ENCODE assay signal across 12 mouse cellular contexts in the genomic region with DNA sequence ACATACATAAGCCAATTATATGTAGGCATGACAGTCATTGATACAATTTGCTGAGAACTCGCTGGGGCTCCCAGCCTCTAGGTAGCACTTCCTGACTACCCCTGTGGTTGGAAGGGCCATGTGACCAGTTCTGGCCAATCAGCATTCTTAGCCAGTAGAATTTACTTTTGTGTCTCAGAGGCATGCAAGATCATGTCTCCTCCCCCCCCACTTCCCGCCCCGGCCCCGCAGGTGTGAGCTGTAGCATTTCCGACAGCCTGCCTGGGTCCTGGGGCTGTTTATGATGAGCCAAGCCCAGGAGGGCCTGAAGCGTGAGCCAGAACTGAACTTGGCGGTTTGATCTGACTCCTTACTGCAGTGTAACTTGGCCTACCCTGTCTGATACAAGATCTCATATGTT. TPM values are rescaled to one million over a fixed set of nuclear protein-coding genes. Genes with fewer than 3 reads are reported as not detected.
DNase-seq lines count a peak whose midpoint lies in the region; ATAC-seq and TF ChIP-seq lines count a peak whose summit lies in the region.
"Had no signal": no experiment of that assay in that cellular context is flagged by ENCODE, and none has a peak within 500 bp of the region (broad histone marks: within the 10 kb centered on the region; RNA-seq: fewer than 3 reads in every experiment).

No protein-coding gene starts in this region.

- WGBS in liver, postnatal 0 days (ENCODE audit: insufficient replicate concordance) = 51% methylated on average over 7 of the region's 7 CpGs
- 63% methylated on average over 7 of the region's 7 CpGs for WGBS in kidney, embryonic 16.5 days
- WGBS in midbrain, embryonic 13.5 days = 76% methylated on average over 7 of the region's 7 CpGs

- TF ChIP-seq CTCF in liver, postnatal 0 days (IDR thresholded peaks at IDR 0.05; ENCODE audit: low read depth) = no peak

- H3K9ac ChIP-seq in ES-E14 (ENCODE audit: insufficient read depth, low read depth, low read length, poor library complexity, severe bottlenecking) = 0 out of 2 replicates have a peak overlapping the region, but pooled peaks have one; percentile 27
- no peak overlapping the region for H3K9ac ChIP-seq in liver, postnatal 0 days (replicated peaks)
- no peak overlapping the region for H3K9ac ChIP-seq in kidney, embryonic 16.5 days (replicated peaks; ENCODE audit: low read length)
- H3K9ac ChIP-seq in midbrain, embryonic 13.5 days (replicated peaks) = no peak overlapping the region
- H3K9ac ChIP-seq: liver, embryonic 13.5 days; neural tube, embryonic 12.5 days; stomach, embryonic 15.5 days had no signal

- H3K4me3 ChIP-seq in ES-E14 (ENCODE audit: insufficient read depth in 1 of 2, low read depth in 1 of 2, low read length in 2 of 2, poor library complexity in 1 of 2, severe bottlenecking in 1 of 2) = peak overlapping the region; percentile 1 to 23; a peak in 3 of 4 replicates
- no peak overlapping the region for H3K4me3 ChIP-seq in liver, postnatal 0 days (ENCODE audit: low read depth, low read length)
- no peak overlapping the region for H3K4me3 ChIP-seq in kidney, embryonic 16.5 days (ENCODE audit: low read length)
- H3K4me3 ChIP-seq in midbrain, embryonic 13.5 days (replicated peaks) = no peak overlapping the region
- H3K4me3 ChIP-seq: liver, embryonic 13.5 days; neural tube, embryonic 12.5 days; stomach, embryonic 15.5 days had no signal

- H3K27me3 ChIP-seq in liver, postnatal 0 days (ENCODE audit: insufficient read depth, low read length) = no peaks in the 10 kb centered on the region
- no peaks in the 10 kb centered on the region; the same call in 1 of the 2 replicates for H3K27me3 ChIP-seq in kidney, embryonic 16.5 days (ENCODE audit: insufficient read depth, low read length)
- no peaks in the 10 kb centered on the region for H3K27me3 ChIP-seq in midbrain, embryonic 13.5 days
- H3K27me3 ChIP-seq: neural tube, embryonic 12.5 days; stomach, embryonic 15.5 days had no signal

- TF ChIP-seq EP300 in liver, postnatal 0 days (IDR thresholded peaks at IDR 0.05; ENCODE audit: low read depth) = no peak

- peak; percentile 43; the same call in 1 of the 2 replicates for ATAC-seq in liver, postnatal 0 days
- no peak for ATAC-seq in kidney, embryonic 16.5 days (ENCODE audit: low FRiP score, low TSS enrichment)
- no peak for ATAC-seq in midbrain, embryonic 13.5 days

- DNase-seq in B cell, adult 2 months = peak; percentile 60 to 68
- peak; percentile 75 for DNase-seq in ES-E14 (ENCODE audit: low read depth, low spot score)
- DNase-seq in liver, postnatal 0 days = peak; percentile 47
- DNase-seq in spleen, adult 18-20 months = peak; percentile 53 to 63
- no peak for DNase-seq in adipocyte (ENCODE audit: low spot score)
- DNase-seq in adrenal gland, postnatal 25 days = no peak
- DNase-seq: cerebellum, postnatal 10 days; liver, embryonic 13.5 days had no signal

- peaks cover 0 to 14% of the 10 kb centered on the region in 2 experiments; a peak in 3 of 4 replicates for H3K4me1 ChIP-seq in ES-E14 (ENCODE audit: control insufficient read depth in 2 of 2, insufficient read depth in 2 of 2, low read length in 2 of 2, poor library complexity in 1 of 2)
- no peaks in the 10 kb centered on the region; the same call in 1 of the 2 replicates for H3K4me1 ChIP-seq in liver, postnatal 0 days (ENCODE audit: insufficient read depth)
- H3K4me1 ChIP-seq in kidney, embryonic 16.5 days (ENCODE audit: insufficient read depth, low read length) = no peaks in the 10 kb centered on the region
- H3K4me1 ChIP-seq in midbrain, embryonic 13.5 days (replicated peaks) = no peaks in the 10 kb centered on the region
- H3K4me1 ChIP-seq: neural tube, embryonic 12.5 days; stomach, embryonic 15.5 days had no signal

- H3K9me3 ChIP-seq in ES-E14 (ENCODE audit: control insufficient read depth, insufficient read depth, low read depth, low read length) = no peaks in the 10 kb centered on the region
- no peaks in the 10 kb centered on the region for H3K9me3 ChIP-seq in liver, postnatal 0 days (ENCODE audit: low read length)
- no peaks in the 10 kb centered on the region for H3K9me3 ChIP-seq in kidney, embryonic 16.5 days (ENCODE audit: low read length)
- H3K9me3 ChIP-seq in midbrain, embryonic 13.5 days = no peaks in the 10 kb centered on the region
- H3K9me3 ChIP-seq: liver, embryonic 13.5 days; neural tube, embryonic 12.5 days; stomach, embryonic 15.5 days had no signal

- in situ Hi-C loops in ES-E14 (cut with MboI; ENCODE audit: low sequenced_read_pairs in 2 of 2, unreplicated experiment in 2 of 2) = no loop called here

- H3K4me2 ChIP-seq in liver, postnatal 0 days (ENCODE audit: low read depth, low read length) = no peak overlapping the region
- no peak overlapping the region for H3K4me2 ChIP-seq in kidney, embryonic 16.5 days (replicated peaks; ENCODE audit: low read depth, low read length)
- H3K4me2 ChIP-seq in midbrain, embryonic 13.5 days (replicated peaks) = no peak overlapping the region
- H3K4me2 ChIP-seq: liver, embryonic 13.5 days; neural tube, embryonic 12.5 days; stomach, embryonic 15.5 days had no signal

- no peak overlapping the region; the same call in 1 of the 2 replicates for H3K27ac ChIP-seq in ES-E14 (ENCODE audit: insufficient read depth, low read depth, low read length, poor library complexity, severe bottlenecking)
- no peak overlapping the region for H3K27ac ChIP-seq in liver, postnatal 0 days (ENCODE audit: low read depth)
- no peak overlapping the region for H3K27ac ChIP-seq in kidney, embryonic 16.5 days (ENCODE audit: low read length)
- H3K27ac ChIP-seq in midbrain, embryonic 13.5 days = no peak overlapping the region
- H3K27ac ChIP-seq: liver, embryonic 13.5 days; neural tube, embryonic 12.5 days; stomach, embryonic 15.5 days had no signal

- no peaks in the 10 kb centered on the region for H3K36me3 ChIP-seq in ES-E14 (ENCODE audit: control insufficient read depth, insufficient read depth, low read length, poor library complexity, severe bottlenecking)
- H3K36me3 ChIP-seq in liver, postnatal 0 days (replicated peaks; ENCODE audit: insufficient read depth, low read length) = no peaks in the 10 kb centered on the region
- no peaks in the 10 kb centered on the region for H3K36me3 ChIP-seq in kidney, embryonic 16.5 days (ENCODE audit: insufficient read depth, low read length)
- no peaks in the 10 kb centered on the region for H3K36me3 ChIP-seq in midbrain, embryonic 13.5 days
- H3K36me3 ChIP-seq: liver, embryonic 13.5 days; neural tube, embryonic 12.5 days; stomach, embryonic 15.5 days had no signal

TF ChIP-seq in ES-E14, 5 proteins besides CTCF, POLR2A, EP300 and RAD21:
- no peak for TF ChIP-seq MAFK (IDR thresholded peaks at IDR 0.05; ENCODE audit: insufficient read depth, low read depth, low read length)

RNA-seq across cellular contexts. Expression of a gene that starts 52.3 kb away (rescaled TPM):
- total RNA-seq in ES-E14 (2012; rRNA removed) = 13.4 and 19.2 TPM in 2 replicates
- polyA plus RNA-seq in liver, postnatal 0 days (2015; fragmentation: Nextera tagmentation; extraction: Ambion mirVana) = 4.2 and 4.6 TPM in 2 replicates
- polyA plus RNA-seq in kidney, embryonic 16.5 days (2015; fragmentation: Nextera tagmentation; extraction: Ambion mirVana) = 12.5 and 13.7 TPM in 2 replicates
- 9.3 and 14.0 TPM in 2 replicates for total RNA-seq in adrenal gland, postnatal 25 days (2021)
- polyA plus RNA-seq in midbrain, embryonic 13.5 days (2015; fragmentation: Nextera tagmentation; extraction: Ambion mirVana) = 11.4 and 12.0 TPM in 2 replicates

Comparison
In these comparisons a context has a peak if more than half of its experiments do, and no peak if none do; other contexts are left out.
1. DNase-seq: peak in B cell, adult 2 months (2 of 2), ES-E14 (single experiment), liver, postnatal 0 days (single experiment) and spleen, adult 18-20 months (2 of 2); none in adipocyte (single experiment) and adrenal gland, postnatal 25 days (single experiment).
2. H3K4me3 ChIP-seq: peak in ES-E14 (2 of 2); none in liver, postnatal 0 days (single experiment), kidney, embryonic 16.5 days (single experiment) and midbrain, embryonic 13.5 days (single experiment).